Mouse (Mus musculus) intestine, embryonic 16.5 days (tissue): ENCODE data around the gene Kcnj10. TPM values are rescaled to one million over a fixed set of nuclear protein-coding genes. Genes with fewer than 3 reads are reported as not detected.
A peak's percentile ranks its signal among the peaks of the same experiment; 100 is the strongest.

Source experiments
- ATAC-seq: fragments of 200-750 bp; cut with Nextera tagmentation; 2 replicates; pipeline ENCODE4 v1.8.0; 2017; ENCODE audit warnings: moderate TSS enrichment, moderate library complexity
- H3K27ac ChIP-seq: fragments of 300-500 bp; sonication (generic); 2 replicates; pipeline ENCODE4 v1.5.1; 2014; ENCODE audit warnings: mild to moderate bottlenecking, low read length
- H3K27me3 ChIP-seq: fragments of 300-500 bp; sonication (generic); replicated peaks from 2 replicates; pipeline ENCODE4 v1.6.1; 2014; ENCODE audit warnings: low read length, control low read depth, mixed read lengths; ENCODE audit not compliant: control insufficient read depth, insufficient read depth
- H3K36me3 ChIP-seq: fragments of 300-500 bp; sonication (generic); 2 replicates; pipeline ENCODE4 v1.6.1; 2014; ENCODE audit warnings: low read length, control low read depth; ENCODE audit not compliant: control insufficient read depth, insufficient read depth
- H3K4me1 ChIP-seq: fragments of 300-500 bp; sonication (generic); 2 replicates; pipeline ENCODE4 v1.6.1; 2014; ENCODE audit warnings: low read length, control low read depth, mixed read lengths; ENCODE audit not compliant: control insufficient read depth, insufficient read depth
- H3K4me2 ChIP-seq: fragments of 300-500 bp; sonication (generic); 2 replicates; pipeline ENCODE4 v1.6.1; 2014; ENCODE audit warnings: low read depth, low read length, control low read depth
- H3K4me3 ChIP-seq: fragments of 300-500 bp; sonication (generic); 2 replicates; pipeline ENCODE4 v1.5.1; 2014; ENCODE audit warnings: mild to moderate bottlenecking, low read length
- H3K9ac ChIP-seq: fragments of 300-500 bp; sonication (generic); 2 replicates; pipeline ENCODE4 v1.6.1; 2014; ENCODE audit warnings: low read depth, low read length
- H3K9me3 ChIP-seq: fragments of 300-500 bp; sonication (generic); 2 replicates; pipeline ENCODE4 v1.6.1; 2016; ENCODE audit warnings: low read length, control low read depth; ENCODE audit not compliant: control insufficient read depth
- WGBS: fragments of 180-500 bp; shearing (Covaris S2); extraction: QIAGEN DNeasy Blood & Tissue Kit; methylation state at CpG from one replicate; pipeline ENCODE4 v1.1.7; 2014; 5-methylcytosine and 5-hydroxymethylcytosine counted together
- polyA plus RNA-seq: library from polyadenylated mRNA; unstranded; fragments of >200 nt; fragmentation: Nextera tagmentation; extraction: Ambion mirVana; gene quantifications from 2 replicates; pipeline ENCODE4 v1.2.1, GENCODE M21; 2015

Gene Kcnj10
- polyA plus RNA-seq, 1 experiment from 2014 or later, result 0.10 TPM

DNA sequence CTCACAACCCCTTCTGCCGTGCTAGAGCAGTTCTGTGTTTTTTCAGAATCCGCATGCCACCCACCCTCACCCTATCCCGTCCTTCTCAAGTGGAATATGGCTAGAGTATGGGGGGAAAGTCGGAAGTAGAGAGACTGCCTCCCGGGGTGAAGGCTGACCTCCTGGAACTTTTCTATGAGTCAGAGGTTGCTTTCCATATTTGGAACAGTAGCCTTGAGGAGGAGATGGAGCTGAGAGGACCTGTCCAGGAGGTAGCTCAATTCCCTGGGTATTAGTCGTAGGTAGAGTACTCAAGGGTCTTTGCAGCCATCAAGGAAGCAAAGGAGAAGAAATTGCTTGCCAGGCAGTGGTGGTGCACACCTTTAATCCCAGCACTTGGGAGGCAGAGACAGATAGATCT, 11.0 kb downstream of the Kcnj10 start:
- Histone ChIP-seq H3K27me3 (peaks cover 10% of the 10 kb centered on the region; the same call in 1 of the 2 replicates), H3K9ac (no peak overlapping the region), H3K27ac (no peak overlapping the region), H3K4me1 (no peaks in the 10 kb centered on the region), H3K4me2 (no peak overlapping the region), H3K36me3 (no peaks in the 10 kb centered on the region), H3K4me3 (no peak overlapping the region), H3K9me3 (no peaks in the 10 kb centered on the region)
- no peak for ATAC-seq
- 69% methylated on average over 6 of the region's 6 CpGs for WGBS

- no peak overlapping the region for H3K27ac ChIP-seq
- no peaks in the 10 kb centered on the region for H3K9me3 ChIP-seq
- H3K4me1 ChIP-seq, result no peaks in the 10 kb centered on the region
- H3K4me3 ChIP-seq, result no peak overlapping the region
- H3K4me2 ChIP-seq, result no peak overlapping the region
- H3K27me3 ChIP-seq, result peaks cover 11% of the 10 kb centered on the region; the same call in 1 of the 2 replicates
- WGBS, result 75% methylated on average over 3 of the region's 3 CpGs
- no peak for ATAC-seq
- H3K36me3 ChIP-seq, result no peaks in the 10 kb centered on the region
- H3K9ac ChIP-seq, result no peak overlapping the region
Measured at GRCm38 (mm10) chr1:172352453-172352852, 11.4 kb downstream of the Kcnj10 start.

DNA sequence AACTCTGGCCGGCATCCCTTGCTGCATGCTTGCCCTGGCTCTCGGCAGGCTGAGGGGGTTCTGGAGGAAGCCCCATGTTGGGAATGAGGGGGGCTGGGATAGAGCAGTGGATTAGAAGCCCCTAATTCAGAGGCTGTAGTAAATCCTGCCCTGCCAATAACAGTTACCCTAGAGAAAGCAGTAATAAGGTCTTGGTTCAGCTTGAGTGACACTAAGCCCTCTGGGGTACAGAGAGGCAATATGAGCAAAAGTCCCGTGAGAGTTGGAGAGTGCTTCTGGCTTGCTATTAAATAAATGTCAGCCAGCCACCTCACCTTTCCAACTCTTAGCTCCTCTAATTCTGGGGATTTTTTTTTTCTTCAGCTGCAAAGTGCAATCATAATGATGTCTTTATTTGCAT, 14.3 kb downstream of the Kcnj10 start:
- no peak for ATAC-seq
- Histone ChIP-seq H3K4me2 (no peak overlapping the region), H3K27me3 (0 out of 2 replicates have a peak, but pooled peaks cover 5% of the 10 kb centered on the region), H3K27ac (no peak overlapping the region), H3K4me1 (no peaks in the 10 kb centered on the region), H3K9me3 (no peaks in the 10 kb centered on the region), H3K36me3 (no peaks in the 10 kb centered on the region), H3K4me3 (no peak overlapping the region), H3K9ac (no peak overlapping the region)
- WGBS, result 40% methylated on average over 3 of the region's 3 CpGs

GRCm38 (mm10) chr1:172357550-172357949, 16.5 kb downstream of the Kcnj10 start:
- H3K4me2 ChIP-seq, result no peak overlapping the region
- WGBS, result 4% methylated on average over 1 of the region's 1 CpGs
- ATAC-seq, result 0 out of 2 replicates have a peak, but pooled peaks have one; percentile 48

DNA sequence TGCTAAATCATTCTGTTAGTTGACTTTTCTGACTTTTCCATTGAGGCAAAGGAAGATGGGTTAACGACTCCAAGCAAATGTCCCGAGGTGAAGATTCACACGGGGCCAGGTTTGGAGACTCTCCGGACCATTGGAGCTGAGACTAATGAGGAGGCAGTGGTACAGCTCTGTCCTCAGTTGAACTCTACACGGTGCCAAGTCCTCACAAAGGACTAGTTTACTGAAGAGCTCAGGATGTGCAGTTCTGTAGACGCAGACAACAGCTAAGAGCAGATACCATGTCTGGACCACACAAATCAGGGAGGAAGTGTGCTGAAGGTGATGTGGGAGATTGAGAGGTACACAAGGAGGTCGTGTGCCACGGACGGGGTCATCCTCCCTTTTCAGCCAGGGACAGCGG, 17.3 kb downstream of the Kcnj10 start:
- Histone ChIP-seq H3K27ac (no peak overlapping the region), H3K4me1 (no peaks in the 10 kb centered on the region), H3K27me3 (0 out of 2 replicates have a peak, but pooled peaks cover 3% of the 10 kb centered on the region), H3K4me3 (no peak overlapping the region), H3K4me2 (no peak overlapping the region), H3K9ac (no peak overlapping the region), H3K36me3 (no peaks in the 10 kb centered on the region), H3K9me3 (no peaks in the 10 kb centered on the region)
- 77% methylated on average over 10 of the region's 10 CpGs for WGBS
- no peak for ATAC-seq

More at GRCm38 (mm10) chr1:172357550-172357949, 16.5 kb downstream of the Kcnj10 start:
- no peaks in the 10 kb centered on the region for H3K9me3 ChIP-seq
- H3K4me3 ChIP-seq, result no peak overlapping the region
- no peaks in the 10 kb centered on the region for H3K36me3 ChIP-seq
- no peaks in the 10 kb centered on the region for H3K4me1 ChIP-seq
- no peak overlapping the region for H3K27ac ChIP-seq
- no peak overlapping the region for H3K9ac ChIP-seq
- 0 out of 2 replicates have a peak, but pooled peaks cover 3% of the 10 kb centered on the region for H3K27me3 ChIP-seq

DNA sequence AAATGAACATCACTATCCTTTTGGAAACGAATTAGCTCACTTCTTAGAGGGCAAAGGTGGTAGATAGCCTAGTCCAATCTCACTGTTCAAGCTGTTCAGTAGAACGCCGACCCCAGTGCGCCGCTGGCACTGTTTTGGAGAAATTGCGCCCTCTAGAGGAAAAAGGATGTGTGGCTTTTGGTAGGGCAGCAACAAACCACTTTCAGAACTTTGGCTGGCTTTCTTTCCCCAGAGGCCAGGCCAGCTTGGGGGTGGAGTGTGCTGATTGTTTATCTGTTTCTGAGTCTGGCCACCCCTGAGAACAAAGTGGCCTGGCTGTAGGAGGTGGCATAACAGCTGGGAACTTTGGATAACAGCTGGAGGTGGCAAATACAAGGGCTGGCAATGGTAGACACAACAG, 23.7 kb downstream of the Kcnj10 start:
- H3K4me3 ChIP-seq, result no peak overlapping the region
- no peak overlapping the region for H3K27ac ChIP-seq
- H3K9ac ChIP-seq, result no peak overlapping the region
- H3K27me3 ChIP-seq, result no peaks in the 10 kb centered on the region; the same call in 1 of the 2 replicates
- ATAC-seq, result peak; percentile 46
- H3K36me3 ChIP-seq, result no peaks in the 10 kb centered on the region
- H3K9me3 ChIP-seq, result no peaks in the 10 kb centered on the region
- no peaks in the 10 kb centered on the region for H3K4me1 ChIP-seq
- H3K4me2 ChIP-seq, result no peak overlapping the region
- 13% methylated on average over 6 of the region's 6 CpGs for WGBS

DNA sequence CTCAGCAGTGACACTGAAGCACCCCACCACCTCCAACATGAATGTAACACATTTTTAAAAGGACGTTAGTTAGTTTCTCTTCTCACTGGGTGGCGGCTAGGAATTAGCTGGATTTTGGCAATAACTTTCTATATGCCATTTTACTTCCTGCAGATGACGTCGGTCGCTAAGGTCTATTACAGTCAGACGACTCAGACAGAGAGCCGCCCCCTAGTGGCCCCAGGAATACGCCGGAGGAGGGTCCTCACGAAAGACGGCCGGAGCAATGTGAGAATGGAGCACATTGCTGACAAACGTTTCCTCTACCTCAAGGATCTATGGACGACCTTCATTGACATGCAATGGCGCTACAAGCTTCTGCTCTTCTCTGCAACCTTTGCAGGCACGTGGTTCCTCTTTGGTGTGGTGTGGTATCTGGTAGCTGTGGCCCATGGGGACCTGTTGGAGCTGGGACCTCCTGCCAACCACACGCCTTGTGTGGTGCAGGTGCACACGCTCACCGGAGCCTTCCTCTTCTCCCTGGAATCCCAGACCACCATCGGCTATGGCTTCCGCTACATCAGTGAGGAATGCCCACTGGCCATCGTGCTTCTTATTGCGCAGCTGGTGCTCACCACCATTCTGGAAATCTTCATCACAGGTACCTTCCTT, 27.9 kb downstream of the Kcnj10 start:
- peak; percentile 50 for ATAC-seq
- H3K27ac ChIP-seq, result no peak overlapping the region
- 26% methylated on average over 23 of the region's 23 CpGs for WGBS
- no peaks in the 10 kb centered on the region; the same call in 1 of the 2 replicates for H3K27me3 ChIP-seq
- no peak overlapping the region for H3K9ac ChIP-seq
- no peaks in the 10 kb centered on the region for H3K36me3 ChIP-seq
- peak overlapping the region; percentile 41 for H3K4me2 ChIP-seq
- H3K4me3 ChIP-seq, result no peak overlapping the region; the same call in 1 of the 2 replicates
- H3K4me1 ChIP-seq, result no peaks in the 10 kb centered on the region
- no peaks in the 10 kb centered on the region for H3K9me3 ChIP-seq

- under 1% methylated on average over 39 of the region's 39 CpGs for WGBS
- Histone ChIP-seq H3K9ac (peak within 1 kb of the TSS; percentile 84), H3K4me3 (peak within 1 kb of the TSS; percentile 89), H3K4me1 (peaks cover 16% of the 10 kb centered on the region), H3K27ac (peak within 1 kb of the TSS; percentile 64), H3K9me3 (no peaks in the 10 kb centered on the region), H3K4me2 (peak within 1 kb of the TSS; percentile 88), H3K27me3 (no peaks in the 10 kb centered on the region), H3K36me3 (no peaks in the 10 kb centered on the region)
- peak; percentile 99 for ATAC-seq
Measured at GRCm38 (mm10) chr1:172376198-172376667, 35.2 kb downstream of the Kcnj10 start, which contains the start of gene Pigm. Gene Pigm (plus strand): TSS chr1:172376546.

GRCm38 (mm10) chr1:172376758-172377458, 35.9 kb downstream of the Kcnj10 start:
- Histone ChIP-seq H3K4me2 (peak overlapping the region; percentile 88), H3K27me3 (no peaks in the 10 kb centered on the region), H3K9me3 (no peaks in the 10 kb centered on the region), H3K36me3 (0 out of 2 replicates have a peak, but pooled peaks cover 2% of the 10 kb centered on the region), H3K4me3 (peak overlapping the region; percentile 89), H3K27ac (peak overlapping the region; percentile 52), H3K9ac (peak overlapping the region; percentile 84), H3K4me1 (peaks cover 16% of the 10 kb centered on the region)
- no peak; the same call in none of the 2 replicates for ATAC-seq
- WGBS, result 2% methylated on average over 62 of the region's 62 CpGs
